Mouse (Mus musculus) lung, embryonic 15.5 days (tissue): ENCODE data around the gene Plekhm3. TPM values are rescaled to one million over a fixed set of nuclear protein-coding genes. Genes with fewer than 3 reads are reported as not detected.

ENCODE experiments used
- ATAC-seq: fragments of 200-750 bp; cut with Nextera tagmentation; 2 replicates; pipeline ENCODE4 v1.8.0; 2017; ENCODE audit warnings: moderate number of reproducible peaks, borderline replicate concordance; ENCODE audit not compliant: low FRiP score, low TSS enrichment; ENCODE audit errors: extremely low read depth
- H3K27ac ChIP-seq: fragments of 300-500 bp; sonication (generic); 2 replicates; pipeline ENCODE4 v1.5.1; 2015; ENCODE audit warnings: moderate library complexity, mild to moderate bottlenecking, inconsistent platforms
- H3K27me3 ChIP-seq: fragments of 300-500 bp; sonication (generic); 2 replicates; pipeline ENCODE4 v1.6.1; 2015; ENCODE audit warnings: inconsistent platforms
- H3K36me3 ChIP-seq: fragments of 300-500 bp; sonication (generic); 2 replicates; pipeline ENCODE4 v1.6.1; 2015; ENCODE audit warnings: inconsistent platforms
- H3K4me1 ChIP-seq: fragments of 300-500 bp; sonication (generic); 2 replicates; pipeline ENCODE4 v1.6.1; 2015; ENCODE audit warnings: inconsistent platforms
- H3K4me2 ChIP-seq: fragments of 300-500 bp; sonication (generic); 2 replicates; pipeline ENCODE4 v1.6.1; 2015; ENCODE audit warnings: inconsistent platforms, mild to moderate bottlenecking, moderate library complexity
- H3K4me3 ChIP-seq: fragments of 300-500 bp; sonication (generic); 2 replicates; pipeline ENCODE4 v1.5.1; 2015; ENCODE audit warnings: mild to moderate bottlenecking, inconsistent platforms
- H3K9ac ChIP-seq: fragments of 300-500 bp; sonication (generic); 2 replicates; pipeline ENCODE4 v1.6.1; 2015; ENCODE audit warnings: inconsistent platforms
- H3K9me3 ChIP-seq: fragments of 300-500 bp; sonication (generic); 2 replicates; pipeline ENCODE4 v1.6.1; 2016; ENCODE audit warnings: inconsistent platforms
- WGBS: fragments of 180-500 bp; shearing (Covaris S2); methylation state at CpG from one replicate; pipeline ENCODE4 v1.1.7; 2015; 5-methylcytosine and 5-hydroxymethylcytosine counted together
- polyA plus RNA-seq: library from polyadenylated mRNA; unstranded; fragments of >200 nt; fragmentation: Nextera tagmentation; extraction: Ambion mirVana; gene quantifications from 2 replicates; pipeline ENCODE4 v1.2.1, GENCODE M21; 2015

Gene Plekhm3
- polyA plus RNA-seq, 1 experiment from 2014 or later = 8.1 TPM

DNA sequence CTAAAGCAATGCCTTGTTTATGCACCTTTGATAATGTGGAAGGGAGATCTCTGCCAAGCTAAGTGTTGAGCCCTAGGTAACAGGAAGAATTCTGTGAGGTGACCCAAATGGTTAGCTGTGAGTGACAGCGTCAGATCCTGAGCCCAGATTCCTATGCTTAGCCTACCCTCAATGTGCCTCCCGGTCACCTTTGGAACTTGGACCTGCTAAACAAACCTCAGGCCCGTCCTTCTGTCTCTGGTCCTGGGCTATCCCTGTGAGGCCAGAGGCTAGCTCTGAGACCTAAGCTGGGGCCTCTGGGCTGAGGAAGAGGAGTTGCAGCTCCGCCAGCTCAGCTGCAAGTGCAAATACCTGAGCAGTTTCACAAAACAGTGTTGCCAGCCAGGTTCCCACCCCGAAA lies 202.0 kb downstream of the Plekhm3 start:
- Histone ChIP-seq H3K4me1 (peaks cover 26% of the 10 kb centered on the region), H3K27me3 (no peaks in the 10 kb centered on the region), H3K9me3 (no peaks in the 10 kb centered on the region), H3K27ac (no peak overlapping the region), H3K9ac (no peak overlapping the region), H3K4me2 (no peak overlapping the region), H3K36me3 (no peaks in the 10 kb centered on the region), H3K4me3 (no peak overlapping the region)
- WGBS = 82% methylated on average over 5 of the region's 5 CpGs
- no peak for ATAC-seq

GRCm38 (mm10) chr1:64753668-64754067 lies 203.0 kb downstream of the Plekhm3 start:
- Histone ChIP-seq H3K36me3 (no peaks in the 10 kb centered on the region), H3K4me3 (no peak overlapping the region), H3K4me2 (no peak overlapping the region), H3K4me1 (peaks cover 26% of the 10 kb centered on the region), H3K9me3 (no peaks in the 10 kb centered on the region), H3K27me3 (no peaks in the 10 kb centered on the region), H3K9ac (no peak overlapping the region), H3K27ac (no peak overlapping the region)
- WGBS = 69% methylated on average over 7 of the region's 7 CpGs
- ATAC-seq = no peak

DNA sequence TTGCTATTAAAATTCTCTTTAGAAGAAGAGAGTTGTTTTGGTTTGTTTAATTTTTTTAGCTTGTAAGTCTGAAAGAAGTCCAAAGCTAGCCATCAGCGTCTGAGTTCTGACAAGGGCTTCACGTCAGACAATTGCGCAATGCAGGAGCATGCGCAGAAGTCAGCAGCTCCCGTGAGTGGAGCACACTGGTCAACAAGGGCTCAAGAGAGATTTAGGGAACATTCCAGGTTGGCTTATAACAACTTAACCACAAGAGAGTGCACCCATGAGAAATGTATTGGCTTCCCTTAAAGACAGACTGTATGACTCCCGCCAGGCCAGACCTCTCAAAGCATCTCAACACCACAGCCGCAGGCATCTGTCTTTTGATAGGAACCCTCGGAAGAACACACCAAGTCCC lies 203.5 kb downstream of the Plekhm3 start:
- no peak for ATAC-seq
- H3K4me3 ChIP-seq = no peak overlapping the region
- whole genome bisulfite sequencing = 63% methylated on average over 8 of the region's 8 CpGs

GRCm38 (mm10) chr1:64744616-64745015 lies 212.0 kb downstream of the Plekhm3 start:
- H3K9ac ChIP-seq = no peak overlapping the region
- H3K4me2 ChIP-seq = no peak overlapping the region
- no peak overlapping the region for H3K27ac ChIP-seq
- H3K27me3 ChIP-seq = peaks cover 3% of the 10 kb centered on the region; the same call in 1 of the 2 replicates
- no peaks in the 10 kb centered on the region for H3K36me3 ChIP-seq
- H3K4me1 ChIP-seq = no peaks in the 10 kb centered on the region
- no peak for ATAC-seq
- no peaks in the 10 kb centered on the region for H3K9me3 ChIP-seq
- no peak overlapping the region for H3K4me3 ChIP-seq

More for the DNA sequence above, 203.5 kb downstream of the Plekhm3 start:
- H3K9me3 ChIP-seq = no peaks in the 10 kb centered on the region
- no peak overlapping the region for H3K4me2 ChIP-seq
- H3K9ac ChIP-seq = no peak overlapping the region
- no peaks in the 10 kb centered on the region for H3K27me3 ChIP-seq
- H3K36me3 ChIP-seq = no peaks in the 10 kb centered on the region
- peaks cover 26% of the 10 kb centered on the region for H3K4me1 ChIP-seq
- no peak overlapping the region for H3K27ac ChIP-seq

- H3K36me3 ChIP-seq = no peaks in the 10 kb centered on the region
- H3K27ac ChIP-seq = no peak overlapping the region
- H3K9ac ChIP-seq = no peak overlapping the region
- WGBS = 77% methylated on average over 18 of the region's 18 CpGs
- peaks cover 14% of the 10 kb centered on the region for H3K4me1 ChIP-seq
- no peaks in the 10 kb centered on the region for H3K9me3 ChIP-seq
- ATAC-seq = no peak
- H3K4me2 ChIP-seq = no peak overlapping the region
- peaks cover 6% of the 10 kb centered on the region; the same call in 1 of the 2 replicates for H3K27me3 ChIP-seq
- H3K4me3 ChIP-seq = no peak overlapping the region
These were observed 213.7 kb downstream of the Plekhm3 start for GRCm38 (mm10) chr1:64742741-64743408.

DNA sequence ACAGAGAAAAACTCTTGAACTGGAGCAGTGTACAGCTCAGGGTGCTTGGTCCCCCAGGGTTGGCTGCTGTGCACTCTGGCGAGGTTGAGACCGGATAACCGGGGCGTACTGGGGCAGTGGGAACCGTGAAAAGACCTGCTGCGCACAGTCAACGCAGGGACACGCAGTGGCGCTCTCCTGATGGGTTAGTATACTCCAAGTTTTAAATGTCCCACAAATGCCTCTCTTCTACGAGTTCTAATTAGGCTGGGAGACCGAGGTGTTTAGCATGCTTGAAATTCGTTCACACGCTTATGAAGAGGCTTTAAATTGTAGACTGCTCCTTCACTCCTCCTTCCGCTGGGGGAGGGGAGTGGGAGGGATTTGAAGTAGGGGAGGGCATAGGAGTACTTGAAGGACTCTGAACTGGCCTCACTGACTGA lies 218.0 kb downstream of the Plekhm3 start:
- ATAC-seq = no peak
- under 1% methylated on average over 14 of the region's 14 CpGs for WGBS
- H3K36me3 ChIP-seq = no peaks in the 10 kb centered on the region
- no peaks in the 10 kb centered on the region for H3K9me3 ChIP-seq
- peak overlapping the region; percentile 21 for H3K9ac ChIP-seq
- peaks cover 43% of the 10 kb centered on the region for H3K4me1 ChIP-seq
- peak overlapping the region; percentile 92 for H3K4me2 ChIP-seq
- peak overlapping the region; percentile 72 for H3K4me3 ChIP-seq
- H3K27ac ChIP-seq = peak overlapping the region; percentile 90
- peaks cover 34% of the 10 kb centered on the region for H3K27me3 ChIP-seq

GRCm38 (mm10) chr1:64738180-64738555 lies 218.5 kb downstream of the Plekhm3 start:
- H3K9ac ChIP-seq = peak overlapping the region; percentile 21
- H3K4me2 ChIP-seq = peak overlapping the region; percentile 92
- H3K36me3 ChIP-seq = no peaks in the 10 kb centered on the region
- H3K27ac ChIP-seq = peak overlapping the region; percentile 90
- WGBS = 0% methylated on average over 11 of the region's 11 CpGs
- peaks cover 43% of the 10 kb centered on the region for H3K4me1 ChIP-seq
- no peaks in the 10 kb centered on the region for H3K9me3 ChIP-seq
- H3K27me3 ChIP-seq = peaks cover 39% of the 10 kb centered on the region
- H3K4me3 ChIP-seq = peak overlapping the region; percentile 72
- no peak for ATAC-seq

DNA sequence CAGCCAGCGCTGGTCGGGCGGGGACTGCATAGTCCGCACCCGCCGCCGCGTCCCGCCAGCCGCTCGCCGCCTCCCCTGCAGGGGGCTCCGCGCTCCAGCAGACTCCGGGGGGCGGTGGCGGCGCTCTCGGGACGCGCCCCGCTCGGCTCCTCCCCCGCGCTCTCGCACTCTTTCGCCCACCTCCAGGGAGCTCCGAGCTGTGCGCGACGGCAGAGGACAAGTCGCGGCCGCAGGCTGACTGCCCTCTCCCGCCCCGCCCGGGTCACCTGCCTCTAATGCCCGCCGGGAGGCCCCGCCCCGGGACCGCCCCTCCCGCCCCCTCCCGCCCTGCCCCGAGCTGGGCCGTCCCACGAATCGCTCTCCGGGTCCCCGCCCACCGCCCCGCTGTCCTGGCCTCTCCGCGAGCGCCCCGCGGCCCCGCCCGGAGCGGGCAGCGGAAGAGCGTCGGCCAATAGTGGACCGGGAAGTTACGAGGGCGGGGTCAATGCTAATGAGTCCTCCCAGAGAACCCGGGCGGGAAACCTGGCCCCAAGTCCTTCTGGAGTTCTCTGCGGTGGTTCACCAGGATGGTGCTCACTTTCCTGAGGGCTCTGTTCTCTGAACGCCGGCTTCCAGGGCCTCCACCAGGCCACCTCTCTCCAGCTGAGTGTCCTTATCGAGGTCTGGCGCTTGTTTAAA lies 219.0 kb downstream of the Plekhm3 start, which contains the start of gene Fzd5:
TSS of gene Fzd5 (minus strand) at position 250 of the 678 bp plus-strand sequence.
- no peaks in the 10 kb centered on the region for H3K9me3 ChIP-seq
- H3K27ac ChIP-seq = peak within 1 kb of the TSS; percentile 92
- H3K4me2 ChIP-seq = peak within 1 kb of the TSS; percentile 92
- no peaks in the 10 kb centered on the region for H3K36me3 ChIP-seq
- H3K4me3 ChIP-seq = peak within 1 kb of the TSS; percentile 72
- under 1% methylated on average over 62 of the region's 73 CpGs for WGBS
- H3K27me3 ChIP-seq = peaks cover 44% of the 10 kb centered on the region
- peak within 1 kb of the TSS; percentile 76 for H3K9ac ChIP-seq
- ATAC-seq = peak; percentile 96
- H3K4me1 ChIP-seq = peaks cover 43% of the 10 kb centered on the region

- Histone ChIP-seq H3K4me3 (peak overlapping the region; percentile 72), H3K4me2 (peak overlapping the region; percentile 92), H3K9ac (peak overlapping the region; percentile 76), H3K36me3 (no peaks in the 10 kb centered on the region), H3K9me3 (no peaks in the 10 kb centered on the region), H3K27me3 (peaks cover 44% of the 10 kb centered on the region), H3K4me1 (peaks cover 46% of the 10 kb centered on the region), H3K27ac (peak overlapping the region; percentile 92)
- ATAC-seq = no peak
- 1% methylated on average over 56 of the region's 56 CpGs for whole genome bisulfite sequencing
These were observed 219.7 kb downstream of the Plekhm3 start for GRCm38 (mm10) chr1:64736681-64737501.
